Mouse (Mus musculus): ENCODE data around the gene Cdkn2aipnl. TPM values are rescaled to one million over a fixed set of nuclear protein-coding genes. Genes with fewer than 3 reads are reported as not detected.

Gene Cdkn2aipnl
- polyA plus RNA-seq, 2 experiments = 42.5 to 93.3 TPM

DNA sequence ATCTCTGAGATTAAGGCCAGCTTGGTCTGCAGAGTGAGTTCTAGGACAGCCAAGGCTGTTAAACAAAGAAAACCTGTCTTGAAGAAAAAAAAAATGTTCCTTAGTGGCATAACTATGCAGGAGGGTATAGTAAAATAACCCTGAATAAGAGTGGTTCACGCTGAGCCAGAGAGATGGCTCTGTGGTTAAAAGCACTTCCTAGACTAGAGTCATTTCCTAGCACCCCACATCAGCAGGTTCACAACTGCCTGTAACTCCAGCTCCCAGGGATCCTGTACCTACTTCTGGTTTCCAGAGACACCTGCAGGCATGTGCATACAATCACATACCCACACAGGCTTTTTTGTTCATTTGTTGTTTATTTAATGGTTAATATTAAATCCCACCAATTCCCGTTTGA lies 38.1 kb downstream of the Cdkn2aipnl start:
- 50% methylated on average over 2 of the region's 2 CpGs for WGBS
- H3K9ac ChIP-seq (ENCODE audit: low read depth, low read length, severe bottlenecking) = no peak overlapping the region

DNA sequence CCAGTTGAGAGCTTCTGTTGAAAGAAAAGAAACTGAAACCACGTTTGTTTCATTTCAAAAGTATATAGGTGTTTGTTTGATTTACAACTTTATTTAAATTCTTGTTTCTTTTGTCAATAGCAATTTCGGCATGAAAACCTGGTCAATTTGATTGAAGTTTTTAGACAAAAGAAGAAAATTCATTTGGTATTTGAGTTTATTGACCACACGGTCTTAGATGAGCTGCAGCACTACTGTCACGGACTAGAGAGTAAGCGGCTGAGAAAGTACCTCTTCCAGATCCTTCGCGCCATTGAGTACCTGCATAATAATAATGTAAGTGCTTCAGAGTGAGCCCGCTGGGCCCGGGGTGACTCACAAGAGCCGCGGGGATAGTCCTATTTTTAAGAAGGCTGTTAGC lies 43.5 kb downstream of the Cdkn2aipnl start:
- Histone ChIP-seq H3K36me3 (ENCODE audit: control insufficient read depth, insufficient read depth, low read length) (no peaks in the 10 kb centered on the region), H3K27me3 (ENCODE audit: control insufficient read depth, insufficient read depth, low read length) (no peaks in the 10 kb centered on the region), H3K9ac (ENCODE audit: low read depth, low read length, severe bottlenecking) (no peak overlapping the region), H3K4me1 (ENCODE audit: control insufficient read depth, insufficient read depth, low read length) (no peaks in the 10 kb centered on the region), H3K27ac (replicated peaks; ENCODE audit: low read depth, low read length) (no peak overlapping the region), H3K4me3 (replicated peaks; ENCODE audit: low read length) (no peak overlapping the region), H3K9me3 (ENCODE audit: control insufficient read depth, low read length) (no peaks in the 10 kb centered on the region), H3K4me2 (replicated peaks; ENCODE audit: low read depth, low read length, severe bottlenecking) (no peak overlapping the region)
- 89% methylated on average over 11 of the region's 11 CpGs for WGBS
- ATAC-seq (ENCODE audit: low FRiP score, low read depth) (no peak), DNase-seq (ENCODE audit: low spot score) (no peak)
- no peak for TF ChIP-seq POLR2A (IDR thresholded peaks at IDR 0.05; ENCODE audit: borderline replicate concordance, extremely low read depth, insufficient read depth, insufficient read length)

More for the DNA sequence above, 38.1 kb downstream of the Cdkn2aipnl start:
- Histone ChIP-seq H3K9me3 (ENCODE audit: control insufficient read depth, low read length) (no peaks in the 10 kb centered on the region), H3K4me3 (replicated peaks; ENCODE audit: low read length) (no peak overlapping the region), H3K36me3 (ENCODE audit: control insufficient read depth, insufficient read depth, low read length) (no peaks in the 10 kb centered on the region), H3K4me1 (ENCODE audit: control insufficient read depth, insufficient read depth, low read length) (peaks cover 18% of the 10 kb centered on the region), H3K27me3 (ENCODE audit: control insufficient read depth, insufficient read depth, low read length) (no peaks in the 10 kb centered on the region), H3K27ac (replicated peaks; ENCODE audit: low read depth, low read length) (no peak overlapping the region), H3K4me2 (replicated peaks; ENCODE audit: low read depth, low read length, severe bottlenecking) (no peak overlapping the region)
- no peak for TF ChIP-seq POLR2A (IDR thresholded peaks at IDR 0.05; ENCODE audit: borderline replicate concordance, extremely low read depth, insufficient read depth, insufficient read length)
- ATAC-seq (ENCODE audit: low FRiP score, low read depth) (no peak), DNase-seq (ENCODE audit: low spot score) (no peak)

DNA sequence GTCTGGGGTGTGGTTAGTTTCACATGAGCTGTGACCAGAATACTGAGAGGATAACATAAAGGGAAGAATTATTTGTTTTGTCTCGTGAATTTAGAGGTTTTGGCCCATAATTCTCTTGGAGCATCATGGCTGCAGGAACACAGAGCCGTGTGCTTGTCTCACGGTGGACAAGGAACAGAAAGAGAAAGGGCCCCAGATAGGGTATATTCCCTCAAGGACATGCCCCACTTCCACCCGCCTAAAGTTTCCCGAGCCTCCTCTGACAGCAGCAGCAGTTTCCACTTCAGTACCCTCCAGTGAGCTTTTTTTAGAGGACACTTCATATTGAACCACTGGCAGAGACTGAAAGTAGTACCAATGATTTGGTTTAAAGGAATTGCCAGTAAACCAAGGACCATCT lies 44.1 kb downstream of the Cdkn2aipnl start:
- no peak for DNase-seq (ENCODE audit: low spot score)
- no peaks in the 10 kb centered on the region for H3K4me1 ChIP-seq (ENCODE audit: control insufficient read depth, insufficient read depth, low read length)
- WGBS = 90% methylated on average over 5 of the region's 5 CpGs
- H3K4me2 ChIP-seq (replicated peaks; ENCODE audit: low read depth, low read length, severe bottlenecking) = no peak overlapping the region
- H3K9ac ChIP-seq (ENCODE audit: low read depth, low read length, severe bottlenecking) = no peak overlapping the region
- no peaks in the 10 kb centered on the region for H3K36me3 ChIP-seq (ENCODE audit: control insufficient read depth, insufficient read depth, low read length)
- H3K27ac ChIP-seq (replicated peaks; ENCODE audit: low read depth, low read length) = no peak overlapping the region
- no peak for TF ChIP-seq POLR2A (IDR thresholded peaks at IDR 0.05; ENCODE audit: borderline replicate concordance, extremely low read depth, insufficient read depth, insufficient read length)
- no peaks in the 10 kb centered on the region for H3K9me3 ChIP-seq (ENCODE audit: control insufficient read depth, low read length)
- ATAC-seq (ENCODE audit: low FRiP score, low read depth) = no peak
- no peak overlapping the region for H3K4me3 ChIP-seq (replicated peaks; ENCODE audit: low read length)
- H3K27me3 ChIP-seq (ENCODE audit: control insufficient read depth, insufficient read depth, low read length) = no peaks in the 10 kb centered on the region

DNA sequence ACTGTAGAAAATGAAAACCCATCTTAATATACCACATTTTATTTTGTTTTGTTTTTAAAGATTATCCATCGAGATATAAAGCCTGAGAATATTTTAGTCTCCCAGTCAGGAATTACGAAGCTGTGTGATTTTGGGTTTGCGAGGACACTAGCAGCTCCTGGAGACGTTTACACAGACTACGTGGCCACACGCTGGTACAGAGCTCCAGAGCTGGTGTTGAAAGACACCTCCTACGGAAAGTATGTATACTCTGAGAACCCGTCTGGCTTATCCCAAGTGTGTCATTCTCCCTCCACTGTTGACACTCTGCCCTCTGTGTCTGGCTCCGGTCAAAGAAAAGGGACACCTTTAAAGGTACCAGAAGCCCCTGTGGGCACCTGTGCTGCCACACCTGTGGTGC lies 50.8 kb downstream of the Cdkn2aipnl start:
- no peaks in the 10 kb centered on the region for H3K36me3 ChIP-seq (ENCODE audit: control insufficient read depth, insufficient read depth, low read length)
- no peaks in the 10 kb centered on the region for H3K4me1 ChIP-seq (ENCODE audit: control insufficient read depth, insufficient read depth, low read length)
- H3K9ac ChIP-seq (ENCODE audit: low read depth, low read length, severe bottlenecking) = no peak overlapping the region
- WGBS = 79% methylated on average over 9 of the region's 9 CpGs
- no peaks in the 10 kb centered on the region for H3K27me3 ChIP-seq (ENCODE audit: control insufficient read depth, insufficient read depth, low read length)
- ATAC-seq (ENCODE audit: low FRiP score, low read depth) (no peak), DNase-seq (ENCODE audit: low spot score) (no peak)
- H3K4me2 ChIP-seq (replicated peaks; ENCODE audit: low read depth, low read length, severe bottlenecking) = no peak overlapping the region
- H3K27ac ChIP-seq (replicated peaks; ENCODE audit: low read depth, low read length) = no peak overlapping the region
- H3K9me3 ChIP-seq (ENCODE audit: control insufficient read depth, low read length) = no peaks in the 10 kb centered on the region
- TF ChIP-seq POLR2A (IDR thresholded peaks at IDR 0.05; ENCODE audit: borderline replicate concordance, extremely low read depth, insufficient read depth, insufficient read length) = no peak
- H3K4me3 ChIP-seq (replicated peaks; ENCODE audit: low read length) = no peak overlapping the region

Other genes starting within 250 kb of the Cdkn2aipnl start
- gene Sec24a, start 204.0 kb upstream of the Cdkn2aipnl start, polyA plus RNA-seq (2012; rRNA removed) = 15.2 and 19.4 TPM in 2 replicates
- 18.0 and 18.5 TPM in 2 replicates for gene Sec24a, start 204.0 kb upstream of the Cdkn2aipnl start, polyA plus RNA-seq (2014; fragmentation: Nextera tagmentation; extraction: Ambion mirVana)
- 54.7 and 55.1 TPM in 2 replicates for gene Sar1b, start 204.0 kb upstream of the Cdkn2aipnl start, polyA plus RNA-seq (2012; rRNA removed)
- gene Sar1b, start 204.0 kb upstream of the Cdkn2aipnl start, polyA plus RNA-seq (2014; fragmentation: Nextera tagmentation; extraction: Ambion mirVana) = 98.2 and 117 TPM in 2 replicates
- gene Jade2, start 110.0 kb upstream of the Cdkn2aipnl start, polyA plus RNA-seq (2012; rRNA removed) = 5.2 and 5.7 TPM in 2 replicates
- gene Jade2, start 110.0 kb upstream of the Cdkn2aipnl start, polyA plus RNA-seq (2014; fragmentation: Nextera tagmentation; extraction: Ambion mirVana) = 1.7 and 1.8 TPM in 2 replicates
- 194 and 211 TPM in 2 replicates for gene Ube2b, start 33.1 kb downstream of the Cdkn2aipnl start, polyA plus RNA-seq (2012; rRNA removed)
- 141 and 151 TPM in 2 replicates for gene Ube2b, start 33.1 kb downstream of the Cdkn2aipnl start, polyA plus RNA-seq (2014; fragmentation: Nextera tagmentation; extraction: Ambion mirVana)
- gene Cdkl3, start 36.6 kb downstream of the Cdkn2aipnl start, polyA plus RNA-seq (2012; rRNA removed) = 6.9 and 9.5 TPM in 2 replicates
- gene Cdkl3, start 36.6 kb downstream of the Cdkn2aipnl start, polyA plus RNA-seq (2014; fragmentation: Nextera tagmentation; extraction: Ambion mirVana) = 11.9 and 12.3 TPM in 2 replicates
- 63.9 and 65.6 TPM in 2 replicates for gene Ppp2ca, start 131.0 kb downstream of the Cdkn2aipnl start, polyA plus RNA-seq (2012; rRNA removed)
- gene Ppp2ca, start 131.0 kb downstream of the Cdkn2aipnl start, polyA plus RNA-seq (2014; fragmentation: Nextera tagmentation; extraction: Ambion mirVana) = 88.4 and 93.6 TPM in 2 replicates
- gene Olfr1373, start 177.9 kb downstream of the Cdkn2aipnl start, polyA plus RNA-seq (2012; rRNA removed) = not detected in 2 replicates
- gene Olfr1373, start 177.9 kb downstream of the Cdkn2aipnl start, polyA plus RNA-seq (2014; fragmentation: Nextera tagmentation; extraction: Ambion mirVana) = not detected in 2 replicates
- not detected in 2 replicates for gene Olfr1371, start 246.3 kb downstream of the Cdkn2aipnl start, polyA plus RNA-seq (2012; rRNA removed)
- gene Olfr1371, start 246.3 kb downstream of the Cdkn2aipnl start, polyA plus RNA-seq (2014; fragmentation: Nextera tagmentation; extraction: Ambion mirVana) = not detected in 2 replicates